Mouse (Mus musculus): ENCODE data around the gene Huwe1.

- TF ChIP-seq CTCF (IDR thresholded peaks at IDR 0.05; ENCODE audit: borderline replicate concordance, insufficient read depth, low read depth, low read length) (no peak), POLR2A (IDR thresholded peaks at IDR 0.05; ENCODE audit: borderline replicate concordance, insufficient read depth, low read length) (no peak)
These were observed 7.8 kb upstream of the Huwe1 start for GRCm38 (mm10) chrX:151792766-151793165.
